Mouse (Mus musculus): ENCODE measurements around the gene Ivl.

Gene Ivl

GRCm38 (mm10) chr3:92573449-92574041 lies at the start of gene Ivl:
TSS of gene Ivl (minus strand) at chr3:92573735.
- DNase-seq: no peak

- no peak for DNase-seq
These were observed 48.0 kb upstream of the Ivl start, which contains the start of gene Lce6a for GRCm38 (mm10) chr3:92621560-92621959. TSS of gene Lce6a (minus strand) at chr3:92621660.

GRCm38 (mm10) chr3:92609804-92610203 lies 36.3 kb upstream of the Ivl start:
- DNase-seq: no peak

- no peak for DNase-seq
These were observed 33.9 kb upstream of the Ivl start, which contains the start of gene 2210017I01Rik for GRCm38 (mm10) chr3:92607392-92607791. TSS of gene 2210017I01Rik (minus strand) at chr3:92607492.

GRCm38 (mm10) chr3:92602169-92602568 lies 28.6 kb upstream of the Ivl start:
- DNase-seq: no peak

GRCm38 (mm10) chr3:92600456-92600855 lies 26.9 kb upstream of the Ivl start:
- peak in 1 of 2 experiments; percentile 22 for DNase-seq

GRCm38 (mm10) chr3:92599973-92600372 lies 26.4 kb upstream of the Ivl start:
- DNase-seq: no peak

GRCm38 (mm10) chr3:92598429-92598828 lies 24.9 kb upstream of the Ivl start:
- no peak for DNase-seq

- DNase-seq: peak; percentile 41 to 52
These were observed 15.3 kb upstream of the Ivl start, which contains the start of gene Smcp for GRCm38 (mm10) chr3:92588858-92589257. TSS of gene Smcp (minus strand) at chr3:92588997.

- no peak for DNase-seq
These were observed 13.7 kb upstream of the Ivl start for GRCm38 (mm10) chr3:92587190-92587589.

GRCm38 (mm10) chr3:92585055-92585454 lies 11.5 kb upstream of the Ivl start:
- no peak for DNase-seq

- no peak for DNase-seq
These were observed 9.8 kb upstream of the Ivl start for GRCm38 (mm10) chr3:92583164-92583826.

- no peak for DNase-seq
These were observed 6.0 kb upstream of the Ivl start for GRCm38 (mm10) chr3:92579508-92579907.

- no peak for DNase-seq
These were observed 5.3 kb upstream of the Ivl start for GRCm38 (mm10) chr3:92578652-92579413.

GRCm38 (mm10) chr3:92572514-92573155 lies 900 bp downstream of the Ivl start:
- no peak for DNase-seq

GRCm38 (mm10) chr3:92568752-92569151 lies 4.8 kb downstream of the Ivl start:
- DNase-seq: no peak

- DNase-seq: peak in 1 of 2 experiments; percentile 9
These were observed 8.1 kb downstream of the Ivl start for GRCm38 (mm10) chr3:92565418-92565817.

GRCm38 (mm10) chr3:92534411-92534810 lies 39.1 kb downstream of the Ivl start, which contains the start of gene 2310046K23Rik:
TSS of gene 2310046K23Rik (minus strand) at chr3:92534511.
- no peak for DNase-seq

Data from kidney, adult 8-10 months (tissue).